8 mouse cellular contexts compared by ENCODE assay signal in genomic region chr16:93442837-93443236, GRCm38 (mm10).
DNase-seq lines count a peak whose midpoint lies in the region; ATAC-seq and TF ChIP-seq lines count a peak whose summit lies in the region.

No protein-coding gene starts in this region.

- H3K9ac ChIP-seq in embryonic facial prominence, embryonic 11.5 days (replicated peaks; ENCODE audit: low read length) = no peak overlapping the region
- no peak overlapping the region for H3K9ac ChIP-seq in kidney, embryonic 15.5 days
- no peak overlapping the region for H3K9ac ChIP-seq in stomach, embryonic 15.5 days

- no peak overlapping the region for H3K4me3 ChIP-seq in embryonic facial prominence, embryonic 11.5 days (ENCODE audit: low read depth, low read length)
- H3K4me3 ChIP-seq in embryonic facial prominence, embryonic 10.5 days = no peak overlapping the region
- no peak overlapping the region for H3K4me3 ChIP-seq in kidney, embryonic 15.5 days (replicated peaks)
- no peak overlapping the region for H3K4me3 ChIP-seq in kidney, adult 2 months (ENCODE audit: insufficient read depth, low read depth, low read length)
- H3K4me3 ChIP-seq in stomach, embryonic 15.5 days (replicated peaks) = no peak overlapping the region

- no peak for ATAC-seq in embryonic facial prominence, embryonic 11.5 days (replicated peaks; ENCODE audit: insufficient number of reproducible peaks, low FRiP score, low TSS enrichment, low read depth)
- ATAC-seq in kidney, embryonic 15.5 days (replicated peaks; ENCODE audit: low FRiP score) = no peak
- no peak for ATAC-seq in stomach, embryonic 15.5 days (ENCODE audit: insufficient read depth, low FRiP score, low read depth)

- H3K9me3 ChIP-seq in embryonic facial prominence, embryonic 11.5 days (replicated peaks; ENCODE audit: control insufficient read depth, low read length) = no peaks in the 10 kb centered on the region
- peaks cover 3% of the 10 kb centered on the region for H3K9me3 ChIP-seq in embryonic facial prominence, embryonic 10.5 days
- H3K9me3 ChIP-seq in kidney, embryonic 15.5 days (replicated peaks) = no peaks in the 10 kb centered on the region
- no peaks in the 10 kb centered on the region for H3K9me3 ChIP-seq in stomach, embryonic 15.5 days

- H3K36me3 ChIP-seq in embryonic facial prominence, embryonic 11.5 days (replicated peaks; ENCODE audit: control insufficient read depth, insufficient read depth, low read depth, low read length) = no peaks in the 10 kb centered on the region
- no peaks in the 10 kb centered on the region for H3K36me3 ChIP-seq in embryonic facial prominence, embryonic 10.5 days (replicated peaks)
- H3K36me3 ChIP-seq in kidney, embryonic 15.5 days = no peaks in the 10 kb centered on the region
- no peaks in the 10 kb centered on the region for H3K36me3 ChIP-seq in kidney, adult 2 months (ENCODE audit: control insufficient read depth, insufficient read depth, low read length)
- H3K36me3 ChIP-seq in stomach, embryonic 15.5 days = no peaks in the 10 kb centered on the region

- no peaks in the 10 kb centered on the region for H3K27me3 ChIP-seq in embryonic facial prominence, embryonic 11.5 days (ENCODE audit: control insufficient read depth, insufficient read depth, low read length)
- peaks cover 14% of the 10 kb centered on the region for H3K27me3 ChIP-seq in embryonic facial prominence, embryonic 10.5 days (replicated peaks; ENCODE audit: low read depth, poor library complexity, severe bottlenecking)
- peaks cover 16% of the 10 kb centered on the region for H3K27me3 ChIP-seq in kidney, embryonic 15.5 days
- no peaks in the 10 kb centered on the region; the same call in 1 of the 2 replicates for H3K27me3 ChIP-seq in kidney, adult 2 months (replicated peaks; ENCODE audit: control insufficient read depth, insufficient read depth, low read length)
- H3K27me3 ChIP-seq in stomach, embryonic 15.5 days (replicated peaks) = no peaks in the 10 kb centered on the region

- TF ChIP-seq CTCF in kidney, adult 2 months (conservative IDR thresholded peaks at IDR 0.05; ENCODE audit: insufficient read depth, insufficient read length, low read depth, low read length) = no peak

- no peak for TF ChIP-seq POLR2A in kidney, adult 2 months (IDR thresholded peaks at IDR 0.05; ENCODE audit: low read depth, low read length)

- H3K27ac ChIP-seq in embryonic facial prominence, embryonic 11.5 days (replicated peaks; ENCODE audit: low read depth, low read length) = no peak overlapping the region
- H3K27ac ChIP-seq in embryonic facial prominence, embryonic 10.5 days (replicated peaks) = no peak overlapping the region
- H3K27ac ChIP-seq in kidney, embryonic 15.5 days = 0 out of 2 replicates have a peak overlapping the region, but pooled peaks have one; percentile 4
- H3K27ac ChIP-seq in kidney, adult 2 months (ENCODE audit: insufficient read depth, low read depth, low read length) = no peak overlapping the region
- H3K27ac ChIP-seq in stomach, embryonic 15.5 days = peak overlapping the region; percentile 49

- H3K4me2 ChIP-seq in embryonic facial prominence, embryonic 11.5 days (ENCODE audit: low read depth, low read length) = no peak overlapping the region
- 0 out of 2 replicates have a peak overlapping the region, but pooled peaks have one; percentile 0 for H3K4me2 ChIP-seq in kidney, embryonic 15.5 days
- H3K4me2 ChIP-seq in stomach, embryonic 15.5 days = peak overlapping the region; percentile 29

- peak; percentile 18 for DNase-seq in embryonic facial prominence, embryonic 11.5 days (ENCODE audit: low spot score)
- no peak for DNase-seq in embryonic facial prominence, embryonic 10.5 days (ENCODE audit: low spot score)
- no peak for DNase-seq in kidney, adult 2 months
- DNase-seq in retina, postnatal 1 day = peak; percentile 51
- DNase-seq in retina, embryonic 14.5 days (ENCODE audit: low spot score) = no peak
- DNase-seq in ovary, adult 18-20 months (ENCODE audit: low spot score) = no peak

- 0 out of 2 replicates have a peak, but pooled peaks cover under 1% of the 10 kb centered on the region for H3K4me1 ChIP-seq in embryonic facial prominence, embryonic 11.5 days (ENCODE audit: control insufficient read depth, insufficient read depth, low read length)
- H3K4me1 ChIP-seq in embryonic facial prominence, embryonic 10.5 days = peaks cover 31% of the 10 kb centered on the region
- H3K4me1 ChIP-seq in kidney, embryonic 15.5 days = peaks cover 9% of the 10 kb centered on the region
- H3K4me1 ChIP-seq in kidney, adult 2 months (ENCODE audit: control insufficient read depth, insufficient read depth, low read length) = no peaks in the 10 kb centered on the region
- 0 out of 2 replicates have a peak, but pooled peaks cover 16% of the 10 kb centered on the region for H3K4me1 ChIP-seq in stomach, embryonic 15.5 days

- WGBS in embryonic facial prominence, embryonic 11.5 days = 42% methylated on average over 11 of the region's 11 CpGs
- 52% methylated on average over 11 of the region's 11 CpGs for WGBS in embryonic facial prominence, embryonic 10.5 days
- 35% methylated on average over 11 of the region's 11 CpGs for WGBS in kidney, embryonic 15.5 days
- WGBS in kidney, adult 2 months = 35% methylated on average over 11 of the region's 11 CpGs
- WGBS in stomach, embryonic 15.5 days = 17% methylated on average over 11 of the region's 11 CpGs

Comparison
In these comparisons a context has a peak if more than half of its experiments do, and no peak if none do; other contexts are left out.
1. DNase-seq: peak in embryonic facial prominence, embryonic 11.5 days (single experiment) and retina, postnatal 1 day (single experiment); none in embryonic facial prominence, embryonic 10.5 days (single experiment), kidney, adult 2 months (single experiment), retina, embryonic 14.5 days (single experiment) and ovary, adult 18-20 months (single experiment).
2. H3K27ac ChIP-seq: peak in kidney, embryonic 15.5 days (single experiment) and stomach, embryonic 15.5 days (single experiment); none in embryonic facial prominence, embryonic 11.5 days (single experiment), embryonic facial prominence, embryonic 10.5 days (single experiment) and kidney, adult 2 months (single experiment).